Mouse (Mus musculus): ENCODE data around the gene Vpreb1. TPM values are rescaled to one million over a fixed set of nuclear protein-coding genes. Genes with fewer than 3 reads are reported as not detected.

Vpreb1 gene
- polyA plus RNA-seq, 1 experiment from 2014 or later, result 1.3 TPM

- Histone ChIP-seq H3K4me1 (replicated peaks; ENCODE audit: control insufficient read depth, insufficient read depth, low read length) (peaks cover 8% of the 10 kb centered on the region), H3K9ac (ENCODE audit: low read length) (peak within 1 kb of the TSS; percentile 66), H3K27ac (ENCODE audit: low read depth, low read length) (0 out of 2 replicates have a peak within 1 kb of the TSS, but pooled peaks have one; percentile 50), H3K36me3 (ENCODE audit: control insufficient read depth, insufficient read depth, low read length) (peaks cover 6% of the 10 kb centered on the region; the same call in 1 of the 2 replicates), H3K4me3 (ENCODE audit: low read depth, low read length) (peak within 1 kb of the TSS; percentile 42), H3K9me3 (ENCODE audit: control insufficient read depth, low read length) (no peaks in the 10 kb centered on the region), H3K27me3 (ENCODE audit: control insufficient read depth, insufficient read depth, low read length) (no peaks in the 10 kb centered on the region), H3K4me2 (ENCODE audit: low read depth, low read length, severe bottlenecking) (peak within 1 kb of the TSS; percentile 75)
- 2% methylated on average over 29 of the region's 29 CpGs for WGBS
- peak; percentile 97 for DNase-seq (ENCODE audit: low spot score)
- peak; percentile 95 for ATAC-seq (replicated peaks; ENCODE audit: low FRiP score)
Measured at GRCm38 (mm10) chr16:16896382-16897055, 25.9 kb upstream of the Vpreb1 start, which contains the start of gene Ppm1f. Gene Ppm1f (plus strand): TSS chr16:16896469.

GRCm38 (mm10) chr16:16896015-16896381, 25.4 kb upstream of the Vpreb1 start:
- peaks cover 7% of the 10 kb centered on the region; the same call in 1 of the 2 replicates for H3K36me3 ChIP-seq (ENCODE audit: control insufficient read depth, insufficient read depth, low read length)
- WGBS, result 26% methylated on average over 4 of the region's 4 CpGs
- no peaks in the 10 kb centered on the region for H3K9me3 ChIP-seq (ENCODE audit: control insufficient read depth, low read length)
- peak overlapping the region; percentile 42; the same call in 1 of the 2 replicates for H3K4me3 ChIP-seq (ENCODE audit: low read depth, low read length)
- 0 out of 2 replicates have a peak overlapping the region, but pooled peaks have one; percentile 50 for H3K27ac ChIP-seq (ENCODE audit: low read depth, low read length)
- DNase-seq (ENCODE audit: low spot score) (no peak), ATAC-seq (replicated peaks; ENCODE audit: low FRiP score) (no peak)
- H3K4me1 ChIP-seq (replicated peaks; ENCODE audit: control insufficient read depth, insufficient read depth, low read length), result peaks cover 8% of the 10 kb centered on the region
- no peaks in the 10 kb centered on the region for H3K27me3 ChIP-seq (ENCODE audit: control insufficient read depth, insufficient read depth, low read length)
- peak overlapping the region; percentile 27 for H3K9ac ChIP-seq (ENCODE audit: low read length)
- H3K4me2 ChIP-seq (ENCODE audit: low read depth, low read length, severe bottlenecking), result no peak overlapping the region

- DNase-seq (ENCODE audit: low spot score), result no peak
- Histone ChIP-seq H3K36me3 (ENCODE audit: control insufficient read depth, insufficient read depth, low read length) (peaks cover 20% of the 10 kb centered on the region), H3K27ac (ENCODE audit: low read depth, low read length) (no peak overlapping the region), H3K4me1 (replicated peaks; ENCODE audit: control insufficient read depth, insufficient read depth, low read length) (peaks cover 7% of the 10 kb centered on the region), H3K4me3 (ENCODE audit: low read depth, low read length) (no peak overlapping the region), H3K9me3 (ENCODE audit: control insufficient read depth, low read length) (no peaks in the 10 kb centered on the region), H3K27me3 (ENCODE audit: control insufficient read depth, insufficient read depth, low read length) (no peaks in the 10 kb centered on the region), H3K4me2 (ENCODE audit: low read depth, low read length, severe bottlenecking) (no peak overlapping the region), H3K9ac (ENCODE audit: low read length) (no peak overlapping the region)
- ATAC-seq (replicated peaks; ENCODE audit: low FRiP score), result no peak
- 95% methylated on average over 7 of the region's 7 CpGs for WGBS
Measured at GRCm38 (mm10) chr16:16892366-16892765, 21.7 kb upstream of the Vpreb1 start.

- 97% methylated on average over 1 of the region's 1 CpGs for WGBS
- Histone ChIP-seq H3K9me3 (ENCODE audit: control insufficient read depth, low read length) (no peaks in the 10 kb centered on the region), H3K36me3 (ENCODE audit: control insufficient read depth, insufficient read depth, low read length) (peaks cover 26% of the 10 kb centered on the region)
Measured at GRCm38 (mm10) chr16:16888341-16888740, 17.7 kb upstream of the Vpreb1 start.

GRCm38 (mm10) chr16:16879025-16879424, 8.4 kb upstream of the Vpreb1 start:
- no peak overlapping the region for H3K27ac ChIP-seq (ENCODE audit: low read depth, low read length)
- peaks cover 4% of the 10 kb centered on the region; the same call in 1 of the 2 replicates for H3K9me3 ChIP-seq (ENCODE audit: control insufficient read depth, low read length)
- H3K4me1 ChIP-seq (replicated peaks; ENCODE audit: control insufficient read depth, insufficient read depth, low read length), result no peaks in the 10 kb centered on the region
- no peak overlapping the region for H3K4me3 ChIP-seq (ENCODE audit: low read depth, low read length)
- no peak overlapping the region for H3K4me2 ChIP-seq (ENCODE audit: low read depth, low read length, severe bottlenecking)
- H3K36me3 ChIP-seq (ENCODE audit: control insufficient read depth, insufficient read depth, low read length), result peaks cover 13% of the 10 kb centered on the region
- ATAC-seq (replicated peaks; ENCODE audit: low FRiP score) (no peak), DNase-seq (ENCODE audit: low spot score) (no peak)
- H3K9ac ChIP-seq (ENCODE audit: low read length), result no peak overlapping the region
- WGBS, result 94% methylated on average over 5 of the region's 5 CpGs
- H3K27me3 ChIP-seq (ENCODE audit: control insufficient read depth, insufficient read depth, low read length), result no peaks in the 10 kb centered on the region

More at GRCm38 (mm10) chr16:16888341-16888740, 17.7 kb upstream of the Vpreb1 start:
- ATAC-seq (replicated peaks; ENCODE audit: low FRiP score) (no peak), DNase-seq (ENCODE audit: low spot score) (no peak)
- Histone ChIP-seq H3K9ac (ENCODE audit: low read length) (no peak overlapping the region), H3K4me2 (ENCODE audit: low read depth, low read length, severe bottlenecking) (no peak overlapping the region), H3K4me1 (replicated peaks; ENCODE audit: control insufficient read depth, insufficient read depth, low read length) (no peaks in the 10 kb centered on the region), H3K27ac (ENCODE audit: low read depth, low read length) (no peak overlapping the region), H3K27me3 (ENCODE audit: control insufficient read depth, insufficient read depth, low read length) (no peaks in the 10 kb centered on the region), H3K4me3 (ENCODE audit: low read depth, low read length) (no peak overlapping the region)

- peak overlapping the region; percentile 76 for H3K4me3 ChIP-seq (ENCODE audit: low read depth, low read length)
- no peaks in the 10 kb centered on the region for H3K27me3 ChIP-seq (ENCODE audit: control insufficient read depth, insufficient read depth, low read length)
- DNase-seq (ENCODE audit: low spot score) (no peak), ATAC-seq (replicated peaks; ENCODE audit: low FRiP score) (peak; percentile 69)
- H3K9ac ChIP-seq (ENCODE audit: low read length), result peak overlapping the region; percentile 89
- no peaks in the 10 kb centered on the region for H3K9me3 ChIP-seq (ENCODE audit: control insufficient read depth, low read length)
- H3K36me3 ChIP-seq (ENCODE audit: control insufficient read depth, insufficient read depth, low read length), result no peaks in the 10 kb centered on the region
- no peak overlapping the region; the same call in 1 of the 2 replicates for H3K27ac ChIP-seq (ENCODE audit: low read depth, low read length)
- 36% methylated on average over 7 of the region's 7 CpGs for WGBS
- peaks cover 3% of the 10 kb centered on the region; the same call in 1 of the 2 replicates for H3K4me1 ChIP-seq (replicated peaks; ENCODE audit: control insufficient read depth, insufficient read depth, low read length)
- peak overlapping the region; percentile 70; the same call in 1 of the 2 replicates for H3K4me2 ChIP-seq (ENCODE audit: low read depth, low read length, severe bottlenecking)
Measured at GRCm38 (mm10) chr16:16870241-16870616, 414 bp downstream of the Vpreb1 start.

- no peaks in the 10 kb centered on the region for H3K36me3 ChIP-seq (ENCODE audit: control insufficient read depth, insufficient read depth, low read length)
- no peaks in the 10 kb centered on the region for H3K27me3 ChIP-seq (ENCODE audit: control insufficient read depth, insufficient read depth, low read length)
- 62% methylated on average over 5 of the region's 5 CpGs for WGBS
- no peak overlapping the region for H3K4me3 ChIP-seq (ENCODE audit: low read depth, low read length)
- H3K4me1 ChIP-seq (replicated peaks; ENCODE audit: control insufficient read depth, insufficient read depth, low read length), result no peaks in the 10 kb centered on the region
- no peak for ATAC-seq (replicated peaks; ENCODE audit: low FRiP score)
- no peak overlapping the region for H3K27ac ChIP-seq (ENCODE audit: low read depth, low read length)
- no peak overlapping the region for H3K4me2 ChIP-seq (ENCODE audit: low read depth, low read length, severe bottlenecking)
- DNase-seq (ENCODE audit: low spot score), result no peak
- H3K9ac ChIP-seq (ENCODE audit: low read length), result no peak overlapping the region
- no peaks in the 10 kb centered on the region for H3K9me3 ChIP-seq (ENCODE audit: control insufficient read depth, low read length)
Measured at GRCm38 (mm10) chr16:16865696-16866561, 4.7 kb downstream of the Vpreb1 start.

- Histone ChIP-seq H3K4me3 (ENCODE audit: low read depth, low read length) (no peak overlapping the region), H3K27ac (ENCODE audit: low read depth, low read length) (no peak overlapping the region), H3K36me3 (ENCODE audit: control insufficient read depth, insufficient read depth, low read length) (no peaks in the 10 kb centered on the region), H3K4me1 (replicated peaks; ENCODE audit: control insufficient read depth, insufficient read depth, low read length) (no peaks in the 10 kb centered on the region), H3K9me3 (ENCODE audit: control insufficient read depth, low read length) (no peaks in the 10 kb centered on the region), H3K9ac (ENCODE audit: low read length) (no peak overlapping the region), H3K4me2 (ENCODE audit: low read depth, low read length, severe bottlenecking) (no peak overlapping the region), H3K27me3 (ENCODE audit: control insufficient read depth, insufficient read depth, low read length) (no peaks in the 10 kb centered on the region)
- ATAC-seq (replicated peaks; ENCODE audit: low FRiP score), result no peak
- DNase-seq (ENCODE audit: low spot score), result peak; percentile 38
Measured at GRCm38 (mm10) chr16:16865217-16865616, 5.4 kb downstream of the Vpreb1 start.

All from forebrain, embryonic 11.5 days (tissue).